Mouse (Mus musculus) megakaryocyte-erythroid progenitor cell, adult 5-6 weeks (primary cell): ENCODE measurements around the gene Sod1. TPM values are rescaled to one million over a fixed set of nuclear protein-coding genes. Genes with fewer than 3 reads are reported as not detected.
A peak's percentile ranks its signal among the peaks of the same experiment; 100 is the strongest.
"Not testable (repeated sequence)": the region's sequence is repeated elsewhere in the genome, so short reads cannot be mapped to it uniquely, and the experiment has no call there.

Source experiments
- ATAC-seq: replicated peaks from 2 replicates; pipeline ENCODE4 v1.8.0; 2016; ENCODE audit warnings: mild to moderate bottlenecking, inconsistent platforms; ENCODE audit not compliant: severe bottlenecking, poor library complexity, low FRiP score, low TSS enrichment
- total RNA-seq, 2 experiments: library from RNA; stranded (forward) in 1 of 2; stranded (reverse) in 1 of 2; fragments of 200-1000, 215-1000 nt in 1 of 2; fragments of >200 nt in 1 of 2; fragmentation: Nextera tagmentation in 1 of 2; gene quantifications; 2 replicates each; pipeline ENCODE4 v1.2.3; 2014 to 2017

Sod1 gene
- total RNA-seq, 2 experiments from 2014 or later = 1,056 to 1,263 TPM

GRCm38 (mm10) chr16:90204868-90205267 is 15.7 kb upstream of the Sod1 start:
- ATAC-seq = no peak

DNA sequence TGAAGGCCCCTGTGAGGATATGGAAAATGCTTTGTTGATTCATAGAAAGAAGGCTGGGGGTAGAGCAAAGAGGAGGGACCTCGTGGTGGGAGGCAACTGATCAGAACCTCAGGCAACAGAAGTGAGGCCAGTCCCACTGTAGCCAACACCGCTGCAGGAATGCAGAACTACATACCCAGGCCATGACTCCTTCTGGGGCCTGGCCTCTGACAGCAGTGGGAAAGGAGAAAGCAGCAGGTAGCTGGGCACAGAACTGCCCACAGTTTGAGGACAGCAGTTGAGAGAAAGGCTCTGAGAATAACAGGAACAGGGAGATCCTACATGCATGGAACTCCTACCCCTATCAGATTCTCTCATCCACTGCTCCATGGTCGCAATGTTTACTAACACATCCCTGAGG is 11.6 kb upstream of the Sod1 start:
- ATAC-seq = no peak

GRCm38 (mm10) chr16:90210717-90211116 is 9.8 kb upstream of the Sod1 start:
- ATAC-seq = no peak

DNA sequence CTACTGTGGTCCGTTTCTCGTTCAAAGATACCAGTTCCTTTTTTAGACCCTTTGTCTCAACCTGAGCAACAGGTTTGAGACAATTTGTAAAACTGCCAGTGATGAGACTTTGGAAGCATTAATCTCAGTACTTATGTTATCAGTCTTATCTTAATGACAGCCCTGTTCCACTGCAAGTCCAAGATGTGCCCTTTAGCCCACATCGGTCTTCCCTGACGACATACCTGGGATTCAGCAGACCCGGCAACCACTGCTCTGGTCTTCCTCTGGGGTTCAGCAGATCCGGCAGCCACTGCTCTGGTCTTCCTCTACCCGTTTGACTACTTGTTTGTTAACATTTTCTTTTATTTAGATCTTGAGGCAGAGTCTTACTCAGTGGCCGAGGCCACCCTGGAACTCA is 8.8 kb upstream of the Sod1 start:
- ATAC-seq = no peak

GRCm38 (mm10) chr16:90213477-90214339 is 6.8 kb upstream of the Sod1 start:
- peak; percentile 88 for ATAC-seq

- ATAC-seq = no peak
Observed at GRCm38 (mm10) chr16:90214731-90215565, 5.6 kb upstream of the Sod1 start.

DNA sequence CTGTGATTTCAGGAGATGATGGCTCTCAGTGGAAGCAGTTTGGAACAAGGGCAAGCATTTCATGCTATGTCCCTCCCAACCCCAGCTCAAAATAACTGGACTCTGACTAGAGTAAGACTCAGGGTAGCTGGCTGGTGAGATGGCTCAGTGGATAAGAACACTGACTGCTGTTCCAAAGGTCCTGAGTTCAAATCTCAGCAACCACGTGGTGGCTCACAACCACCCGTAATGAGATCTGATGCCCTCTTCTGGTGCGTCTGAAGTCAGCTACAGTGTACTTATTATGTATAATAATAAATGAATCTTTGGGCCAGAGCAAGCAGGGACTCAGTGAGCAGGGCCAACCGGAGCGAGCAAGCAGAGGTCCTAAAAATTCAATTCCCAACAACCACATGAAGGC is 4.7 kb upstream of the Sod1 start:
- not testable (repeated sequence) for ATAC-seq

GRCm38 (mm10) chr16:90216414-90216813 is 4.1 kb upstream of the Sod1 start:
- ATAC-seq = no peak

DNA sequence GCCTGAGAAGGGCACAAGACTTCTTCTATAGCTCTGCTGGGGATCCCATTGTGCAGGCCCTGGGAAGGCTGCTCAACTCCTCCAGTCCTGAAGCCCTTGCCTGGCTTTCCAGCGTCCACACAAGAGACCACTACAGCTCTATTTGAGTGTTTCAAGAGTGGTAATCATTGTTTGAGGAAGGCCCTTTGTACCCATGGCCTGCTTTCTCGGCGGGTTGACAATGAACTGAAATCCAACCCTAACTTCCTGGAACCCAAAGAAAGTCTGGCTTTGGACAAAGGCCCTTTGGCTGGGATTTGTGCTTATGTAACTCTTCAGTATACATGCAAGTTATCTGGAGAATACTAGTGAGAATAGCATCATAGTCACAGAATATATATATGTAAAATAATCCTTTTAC is 3.2 kb upstream of the Sod1 start:
- no peak for ATAC-seq

DNA sequence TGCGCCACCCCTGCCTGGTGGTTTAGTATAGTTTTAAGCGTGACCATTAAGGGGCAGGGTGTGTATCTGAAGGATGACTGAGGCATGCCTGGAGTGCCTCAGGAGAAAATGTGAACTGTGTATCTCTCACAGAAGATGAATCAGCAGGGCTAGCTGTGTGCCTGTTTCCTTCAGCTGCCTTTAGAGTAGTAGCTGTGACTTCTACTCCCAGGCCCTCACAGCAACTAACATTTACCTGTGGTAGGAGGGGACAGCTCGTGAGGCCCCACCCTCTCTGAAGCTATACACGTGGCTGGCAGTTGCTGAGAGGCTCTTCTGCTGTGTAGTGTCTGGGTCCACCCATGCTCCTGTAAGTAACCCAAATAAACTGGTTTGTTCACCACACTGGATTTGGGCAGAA is 2.6 kb upstream of the Sod1 start:
- no peak for ATAC-seq

DNA sequence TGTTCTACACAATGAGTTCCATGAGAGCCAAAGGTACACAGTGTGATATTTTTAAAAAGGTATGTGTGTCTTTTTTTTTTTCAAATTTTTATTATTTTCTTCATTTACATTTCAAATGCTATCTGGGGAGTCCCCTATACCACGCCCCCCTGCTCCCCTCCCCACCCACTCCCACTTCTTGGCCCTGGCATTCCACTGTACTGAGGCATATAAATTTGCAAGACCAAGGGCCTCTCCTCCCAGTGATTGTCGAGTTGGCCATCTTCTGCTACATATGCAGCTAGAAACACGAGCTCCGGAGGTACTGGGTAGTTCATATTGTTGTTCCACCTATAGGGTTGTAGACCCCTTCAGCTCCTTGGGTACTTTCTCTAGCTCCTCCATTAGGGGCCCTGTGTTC is 1.1 kb upstream of the Sod1 start:
- ATAC-seq = not testable (repeated sequence)

GRCm38 (mm10) chr16:90220892-90221431 is 408 bp downstream of the Sod1 start:
- peak; percentile 32; the same call in 1 of the 2 replicates for ATAC-seq

DNA sequence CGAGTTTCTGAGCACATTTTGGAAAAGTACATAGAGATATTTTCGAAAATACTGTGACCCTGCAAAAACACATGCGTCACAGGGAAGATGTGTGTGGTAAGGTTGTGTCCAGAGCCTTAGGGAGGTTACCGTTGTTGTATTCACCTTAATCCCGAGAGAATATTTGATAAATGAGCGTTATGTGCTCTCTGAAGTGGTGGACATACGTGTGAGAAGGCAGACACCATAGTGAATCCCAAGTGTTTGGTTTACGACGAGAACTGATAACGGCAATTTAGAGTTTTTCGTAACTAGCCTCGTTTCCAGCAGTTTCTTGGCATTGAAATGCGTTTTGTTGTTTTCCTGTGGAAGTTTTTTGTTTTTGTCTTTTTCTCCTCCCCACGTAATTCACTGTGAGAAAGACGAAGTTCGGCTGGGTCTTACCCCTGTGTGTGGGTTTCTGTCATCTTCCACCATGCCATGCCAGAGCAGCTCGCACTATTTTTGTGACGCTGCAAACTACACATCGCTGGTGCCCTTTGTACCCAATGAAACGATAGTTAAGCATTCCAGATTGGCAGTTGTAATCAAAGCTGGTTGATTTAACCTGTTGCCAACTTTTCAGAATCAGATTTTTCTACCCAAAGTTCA is 1.0 kb downstream of the Sod1 start:
- ATAC-seq = peak; percentile 11; the same call in 1 of the 2 replicates

GRCm38 (mm10) chr16:90229897-90230296 is 9.3 kb downstream of the Sod1 start:
- no peak for ATAC-seq

GRCm38 (mm10) chr16:90231302-90231701 is 10.7 kb downstream of the Sod1 start:
- ATAC-seq = no peak

GRCm38 (mm10) chr16:90233702-90234101 is 13.1 kb downstream of the Sod1 start:
- no peak for ATAC-seq

- ATAC-seq = no peak
Observed at GRCm38 (mm10) chr16:90234617-90235016, 14.1 kb downstream of the Sod1 start.

GRCm38 (mm10) chr16:90235188-90235587 is 14.6 kb downstream of the Sod1 start:
- no peak for ATAC-seq

DNA sequence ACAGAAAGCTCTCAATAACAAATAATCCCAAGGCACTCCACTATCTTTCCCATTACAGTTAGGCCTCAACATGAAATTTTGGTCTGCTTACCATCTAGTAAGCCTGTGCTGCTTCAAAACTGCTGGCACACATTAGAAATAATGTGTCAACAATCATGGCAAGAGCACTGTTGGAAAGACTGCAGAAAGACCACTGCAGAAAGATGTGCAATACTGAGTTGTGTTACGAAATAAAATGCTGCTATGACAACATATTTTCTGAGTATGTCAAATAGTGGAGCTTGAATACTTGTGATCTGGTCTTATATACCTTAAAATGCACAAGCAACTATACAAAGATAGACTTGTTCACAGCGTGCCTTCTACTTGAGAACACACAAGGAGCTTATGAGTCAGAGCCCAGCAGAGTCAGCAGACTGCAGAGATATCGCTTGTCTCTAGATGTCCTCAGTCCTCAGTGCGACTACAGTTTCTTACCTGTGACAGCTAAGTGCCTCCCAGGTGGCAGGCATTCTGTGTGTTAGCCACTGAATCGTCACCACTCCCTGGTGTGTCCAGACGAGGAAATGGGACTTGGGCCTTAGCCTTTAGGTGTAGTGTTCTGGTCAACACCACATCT is 18.7 kb downstream of the Sod1 start:
- ATAC-seq = no peak
